In genomic region chr4:119053241-119053640, GRCm38 (mm10) we compare ENCODE assay signal across 14 mouse cellular contexts.
"Had no signal": no experiment of that assay in that cellular context is flagged by ENCODE, and none has a peak within 500 bp of the region (broad histone marks: within the 10 kb centered on the region; RNA-seq: fewer than 3 reads in every experiment).

No protein-coding gene starts in this region.

- H3K36me3 ChIP-seq: intestine, embryonic 15.5 days; limb, embryonic 15.5 days; lung, embryonic 15.5 days; midbrain, embryonic 12.5 days had no signal

- ATAC-seq: midbrain, embryonic 16.5 days had no signal

- H3K27me3 ChIP-seq: intestine, embryonic 15.5 days; limb, embryonic 15.5 days; lung, embryonic 15.5 days; midbrain, embryonic 12.5 days had no signal

- H3K4me1 ChIP-seq: limb, embryonic 15.5 days; midbrain, embryonic 12.5 days had no signal

- H3K4me3 ChIP-seq: intestine, embryonic 15.5 days; limb, embryonic 15.5 days; lung, embryonic 15.5 days; midbrain, embryonic 12.5 days had no signal

- H3K9ac ChIP-seq: intestine, embryonic 15.5 days; limb, embryonic 15.5 days; lung, embryonic 15.5 days; midbrain, embryonic 12.5 days had no signal

- H3K9me3 ChIP-seq: intestine, embryonic 15.5 days; limb, embryonic 15.5 days; lung, embryonic 15.5 days; megakaryocyte, embryonic 14.5 days; midbrain, embryonic 12.5 days had no signal

- H3K4me2 ChIP-seq: intestine, embryonic 15.5 days; limb, embryonic 15.5 days; lung, embryonic 15.5 days; midbrain, embryonic 12.5 days had no signal

- DNase-seq: kidney, adult 18-20 months; kidney, postnatal 25 days; lung, postnatal 14 days; right cerebral cortex, postnatal 4 days; spleen, adult 18-20 months; thymus, adult 18-20 months; thymus, postnatal 25 days had no signal

- H3K27ac ChIP-seq: intestine, embryonic 15.5 days; limb, embryonic 15.5 days; lung, embryonic 15.5 days; macrophage; midbrain, embryonic 12.5 days had no signal
